Comparison of ENCODE assay signal across 11 mouse cellular contexts in the genomic region with DNA sequence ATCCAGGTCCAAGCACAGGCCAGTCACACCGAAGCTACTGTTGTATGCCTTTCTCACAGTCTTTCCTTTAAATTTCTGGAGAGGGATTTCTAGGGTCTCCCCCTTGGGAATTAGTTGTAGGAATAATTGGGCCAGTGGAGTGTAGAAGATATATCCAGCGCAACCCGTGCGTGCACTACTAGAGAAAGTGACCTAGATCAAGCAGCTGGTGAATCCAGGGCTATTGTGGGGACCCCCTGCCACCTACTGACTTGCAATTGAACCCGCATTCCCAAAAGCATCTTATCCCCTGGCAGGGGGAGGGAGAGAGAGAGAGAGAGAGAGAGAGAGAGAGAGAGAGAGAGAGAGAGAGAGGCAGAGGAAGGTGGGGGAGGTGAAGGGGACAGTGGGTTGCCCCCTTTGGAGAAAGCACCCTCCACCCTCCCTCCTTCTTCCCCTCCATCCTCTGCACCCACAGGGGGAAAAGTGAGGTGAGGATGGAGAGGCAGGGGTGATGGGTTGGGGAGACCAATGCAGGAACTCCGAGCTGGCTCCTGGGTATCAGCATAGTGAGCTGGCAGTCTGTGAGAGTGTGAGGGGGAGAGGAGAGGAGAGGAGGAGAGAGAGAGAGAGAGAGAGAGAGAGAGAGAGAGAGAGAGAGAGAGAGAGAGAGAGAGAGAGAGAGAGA. TPM values are rescaled to one million over a fixed set of nuclear protein-coding genes. Genes with fewer than 3 reads are reported as not detected.
DNase-seq lines count a peak whose midpoint lies in the region; ATAC-seq and TF ChIP-seq lines count a peak whose summit lies in the region.
"Had no signal": no experiment of that assay in that cellular context is flagged by ENCODE, and none has a peak within 500 bp of the region (broad histone marks: within the 10 kb centered on the region; RNA-seq: fewer than 3 reads in every experiment).

A gene (plus strand): TSS at position 364 of the 667 bp plus-strand sequence.

- no peak for DNase-seq in heart, postnatal 25 days (ENCODE audit: low spot score)
- DNase-seq in brain, embryonic 14.5 days (ENCODE audit: low read depth), result peak; percentile 63
- DNase-seq in midbrain, embryonic 14.5 days, result peak; percentile 59
- no peak for DNase-seq in spleen, adult 12 weeks (ENCODE audit: low spot score)
- DNase-seq in embryo, embryonic 9.5 days (ENCODE audit: extremely low spot score), result no peak
- DNase-seq in gastrocnemius, postnatal 4 days (ENCODE audit: low spot score in 2 of 2), result no peak

- peak within 1 kb of the TSS; percentile 71 for H3K4me2 ChIP-seq in heart, embryonic 13.5 days
- peak within 1 kb of the TSS; percentile 62 for H3K4me2 ChIP-seq in hindbrain, embryonic 16.5 days (ENCODE audit: low read length)
- peak within 1 kb of the TSS; percentile 56 for H3K4me2 ChIP-seq in midbrain, embryonic 14.5 days (ENCODE audit: low read length)

- TF ChIP-seq CTCF in brain, embryonic 14.5 days (IDR thresholded peaks at IDR 0.05; ENCODE audit: borderline replicate concordance, extremely low read depth, insufficient read depth, insufficient read length), result no peak

- no peaks in the 10 kb centered on the region for H3K9me3 ChIP-seq in heart, embryonic 13.5 days
- H3K9me3 ChIP-seq in hindbrain, embryonic 16.5 days (ENCODE audit: control insufficient read depth, low read length), result no peaks in the 10 kb centered on the region
- H3K9me3 ChIP-seq in midbrain, embryonic 14.5 days (ENCODE audit: control insufficient read depth, low read length), result no peaks in the 10 kb centered on the region

- H3K27me3 ChIP-seq in heart, embryonic 13.5 days (replicated peaks), result peaks cover 17% of the 10 kb centered on the region; the same call in 1 of the 2 replicates
- no peaks in the 10 kb centered on the region for H3K27me3 ChIP-seq in hindbrain, embryonic 16.5 days (replicated peaks; ENCODE audit: control insufficient read depth, insufficient read depth, low read length)
- H3K27me3 ChIP-seq in midbrain, embryonic 14.5 days (ENCODE audit: control insufficient read depth, insufficient read depth, low read length), result no peaks in the 10 kb centered on the region
- H3K27me3 ChIP-seq: CH12.LX had no signal

- H3K36me3 ChIP-seq in heart, embryonic 13.5 days, result no peaks in the 10 kb centered on the region
- H3K36me3 ChIP-seq in hindbrain, embryonic 16.5 days (ENCODE audit: control insufficient read depth, insufficient read depth, low read length), result no peaks in the 10 kb centered on the region
- H3K36me3 ChIP-seq in midbrain, embryonic 14.5 days (ENCODE audit: control insufficient read depth, insufficient read depth, low read length), result no peaks in the 10 kb centered on the region

- no peak within 1 kb of the TSS for H3K27ac ChIP-seq in heart, embryonic 13.5 days (replicated peaks)
- H3K27ac ChIP-seq in hindbrain, embryonic 16.5 days (ENCODE audit: low read depth, low read length), result peak within 1 kb of the TSS; percentile 73
- H3K27ac ChIP-seq in midbrain, embryonic 14.5 days (replicated peaks; ENCODE audit: low read depth, low read length), result peak within 1 kb of the TSS; percentile 65

- ATAC-seq in heart, embryonic 13.5 days (ENCODE audit: extremely low read depth, insufficient number of reproducible peaks, low FRiP score, low TSS enrichment), result no peak
- ATAC-seq in hindbrain, embryonic 16.5 days, result peak; percentile 80
- peak; percentile 40; the same call in 1 of the 2 replicates for ATAC-seq in midbrain, embryonic 14.5 days (ENCODE audit: low FRiP score, low TSS enrichment)

- 52% methylated on average over 6 of the region's 6 CpGs for WGBS in heart, embryonic 13.5 days
- 13% methylated on average over 6 of the region's 6 CpGs for WGBS in hindbrain, embryonic 16.5 days
- 10% methylated on average over 6 of the region's 6 CpGs for WGBS in midbrain, embryonic 14.5 days

- peak within 1 kb of the TSS; percentile 50 for H3K4me3 ChIP-seq in heart, embryonic 13.5 days
- peak within 1 kb of the TSS; percentile 51 for H3K4me3 ChIP-seq in hindbrain, embryonic 16.5 days (ENCODE audit: low read length)
- H3K4me3 ChIP-seq in midbrain, embryonic 14.5 days (replicated peaks; ENCODE audit: low read depth, low read length), result peak within 1 kb of the TSS; percentile 42

- intact Hi-C loops in heart, postnatal 25 days (cut with DNase I), result loop anchor here (10.0 kb wide), 1 partner anchor 304 kb away; no protein-coding TSS in a partner anchor

- peaks cover 40% of the 10 kb centered on the region for H3K4me1 ChIP-seq in heart, embryonic 13.5 days
- peaks cover 11% of the 10 kb centered on the region for H3K4me1 ChIP-seq in hindbrain, embryonic 16.5 days (ENCODE audit: control insufficient read depth, insufficient read depth, low read depth, low read length)
- H3K4me1 ChIP-seq in midbrain, embryonic 14.5 days (ENCODE audit: control insufficient read depth, insufficient read depth, low read length), result 0 out of 2 replicates have a peak, but pooled peaks cover 11% of the 10 kb centered on the region

- no peak for TF ChIP-seq POLR2A in brain, embryonic 14.5 days (IDR thresholded peaks at IDR 0.05; ENCODE audit: borderline replicate concordance, extremely low read depth, insufficient read depth, insufficient read length, poor library complexity, severe bottlenecking)

- H3K9ac ChIP-seq in heart, embryonic 13.5 days, result peak within 1 kb of the TSS; percentile 75
- peak within 1 kb of the TSS; percentile 61 for H3K9ac ChIP-seq in hindbrain, embryonic 16.5 days (ENCODE audit: low read depth, low read length)
- H3K9ac ChIP-seq in midbrain, embryonic 14.5 days (replicated peaks; ENCODE audit: low read length), result peak within 1 kb of the TSS; percentile 56

RNA-seq across cellular contexts. Expression of the gene that starts here (rescaled TPM):
- 3.3 and 3.9 TPM in 2 replicates for polyA plus RNA-seq in heart, embryonic 13.5 days (2015; fragmentation: Nextera tagmentation; extraction: Ambion mirVana)
- total RNA-seq in heart, postnatal 25 days (2021), result under 1 TPM; 0.47 to 0.95 TPM
- 29.6 and 38.1 TPM in 2 replicates for polyA plus RNA-seq in brain, embryonic 14.5 days (2012; rRNA removed)
- 47.7 and 48.8 TPM in 2 replicates for polyA plus RNA-seq in hindbrain, embryonic 16.5 days (2015; fragmentation: Nextera tagmentation; extraction: Ambion mirVana)
- polyA plus RNA-seq in midbrain, embryonic 14.5 days (2014; fragmentation: Nextera tagmentation; extraction: Ambion mirVana), result 30.5 and 31.9 TPM in 2 replicates
- total RNA-seq in gastrocnemius, postnatal 4 days (2021), result under 1 TPM; 0.20 to 0.21 TPM
- total RNA-seq: common myeloid progenitor, adult 5-6 weeks; megakaryocyte-erythroid progenitor cell, adult 5-6 weeks had no signal

Comparison
In these comparisons a context has a peak if more than half of its experiments do, and no peak if none do; other contexts are left out.
1. DNase-seq: peak in brain, embryonic 14.5 days (single experiment) and midbrain, embryonic 14.5 days (single experiment); none in heart, postnatal 25 days (single experiment), spleen, adult 12 weeks (single experiment), embryo, embryonic 9.5 days (single experiment) and gastrocnemius, postnatal 4 days (0 of 2).
2. Peak in every context shown above with its lines, with median percentiles within 50 percentile points of each other: H3K4me2 ChIP-seq, H3K4me3 ChIP-seq and H3K9ac ChIP-seq.